Mouse (Mus musculus) brown adipose tissue, adult 24 weeks (tissue): Measurements from ENCODE around the gene Wnt10a. TPM values are rescaled to one million over a fixed set of nuclear protein-coding genes. Genes with fewer than 3 reads are reported as not detected.
"Not testable (repeated sequence)": the region's sequence is repeated elsewhere in the genome, so short reads cannot be mapped to it uniquely, and the experiment has no call there.

Experiments
- H3K27ac ChIP-seq: fragments of 200-500 bp; replicated peaks from 2 replicates; pipeline ENCODE4 v1.5.1; 2012; ENCODE audit warnings: low read depth, mild to moderate bottlenecking, low read length
- H3K4me1 ChIP-seq: fragments of 200-500 bp; 2 replicates; pipeline ENCODE4 v1.6.1; 2012; ENCODE audit warnings: low read length, mixed read lengths; ENCODE audit not compliant: control insufficient read depth, insufficient read depth, insufficient read length
- H3K4me3 ChIP-seq: fragments of 200-500 bp; 2 replicates; pipeline ENCODE4 v1.5.1; 2012; ENCODE audit warnings: low read depth, mild to moderate bottlenecking, low read length, moderate library complexity; ENCODE audit not compliant: insufficient read depth
- polyA plus RNA-seq: library from polyadenylated mRNA; stranded (reverse); fragments of >200 nt; gene quantifications from 2 replicates; pipeline ENCODE4 v1.2.4, GENCODE M21; 2012; ENCODE audit not compliant: missing spikeins, insufficient read depth, insufficient read length

Gene Wnt10a
- polyA plus RNA-seq, 1 experiment = not detected

DNA sequence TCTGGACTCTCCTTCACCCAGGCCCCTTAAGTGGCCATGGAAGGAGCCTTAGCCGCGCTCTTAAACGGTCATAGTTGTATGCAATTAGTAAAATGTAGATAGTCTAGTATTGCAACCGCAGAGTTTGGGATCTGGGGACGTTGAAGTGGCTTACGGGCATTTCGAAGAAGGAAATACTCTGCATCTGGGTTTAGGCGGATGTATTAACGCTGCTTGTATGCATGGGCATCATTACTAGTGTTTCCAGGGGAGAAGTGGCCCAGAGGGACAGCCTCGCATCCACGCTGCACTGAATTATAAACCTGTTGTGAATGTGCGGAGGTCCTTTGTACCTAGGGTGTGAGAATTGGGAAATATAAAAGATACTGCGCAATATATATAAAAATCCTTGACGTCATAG lies 25.9 kb downstream of the Wnt10a start:
- Histone ChIP-seq H3K27ac (peak overlapping the region; percentile 37; the same call in 1 of the 2 replicates), H3K4me1 (peaks cover 2% of the 10 kb centered on the region; the same call in 1 of the 2 replicates), H3K4me3 (peak overlapping the region; percentile 87)

DNA sequence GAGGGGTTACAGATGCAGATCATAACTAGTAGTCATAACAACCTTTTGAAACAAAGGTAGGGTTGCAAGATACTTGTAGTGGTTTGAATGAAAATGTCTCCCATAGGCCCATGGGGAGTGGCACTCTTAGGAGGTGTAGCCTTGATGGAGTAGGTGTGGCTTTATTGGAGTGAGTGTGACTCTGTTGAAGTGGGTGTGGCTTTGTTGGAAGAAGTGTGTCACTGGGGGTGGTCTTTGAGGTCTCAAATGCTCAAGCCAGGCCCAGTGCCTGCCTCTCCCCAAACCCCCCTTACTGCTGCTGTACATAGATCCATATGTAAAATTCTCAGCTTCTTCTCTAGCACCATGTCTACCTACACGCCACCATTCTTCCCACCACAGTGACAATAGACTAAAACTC lies 27.2 kb downstream of the Wnt10a start:
- Histone ChIP-seq H3K4me1 (peaks cover 2% of the 10 kb centered on the region; the same call in 1 of the 2 replicates), H3K4me3 (no peak overlapping the region), H3K27ac (no peak overlapping the region)

DNA sequence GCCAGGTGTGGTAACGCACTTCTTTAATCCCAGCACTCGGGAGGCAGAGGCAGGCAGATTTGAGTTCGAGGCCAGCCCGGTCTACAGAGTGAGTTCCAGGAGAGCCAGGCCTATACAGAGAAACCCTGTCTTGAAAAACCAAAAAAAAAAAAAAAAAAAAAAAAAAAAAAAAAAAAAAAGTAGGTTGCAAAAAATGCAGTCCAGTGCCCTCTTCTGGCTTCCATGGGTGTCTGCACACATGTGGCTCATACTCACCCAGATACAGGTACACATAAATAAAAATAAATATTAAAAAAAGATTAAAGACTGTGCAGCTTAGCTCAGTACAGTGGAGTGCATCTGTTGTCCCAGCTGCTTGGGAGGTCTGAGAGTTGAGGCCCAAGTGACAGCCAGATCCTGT lies 32.3 kb downstream of the Wnt10a start:
- not testable (repeated sequence) for H3K27ac ChIP-seq, H3K4me1 ChIP-seq, H3K4me3 ChIP-seq

DNA sequence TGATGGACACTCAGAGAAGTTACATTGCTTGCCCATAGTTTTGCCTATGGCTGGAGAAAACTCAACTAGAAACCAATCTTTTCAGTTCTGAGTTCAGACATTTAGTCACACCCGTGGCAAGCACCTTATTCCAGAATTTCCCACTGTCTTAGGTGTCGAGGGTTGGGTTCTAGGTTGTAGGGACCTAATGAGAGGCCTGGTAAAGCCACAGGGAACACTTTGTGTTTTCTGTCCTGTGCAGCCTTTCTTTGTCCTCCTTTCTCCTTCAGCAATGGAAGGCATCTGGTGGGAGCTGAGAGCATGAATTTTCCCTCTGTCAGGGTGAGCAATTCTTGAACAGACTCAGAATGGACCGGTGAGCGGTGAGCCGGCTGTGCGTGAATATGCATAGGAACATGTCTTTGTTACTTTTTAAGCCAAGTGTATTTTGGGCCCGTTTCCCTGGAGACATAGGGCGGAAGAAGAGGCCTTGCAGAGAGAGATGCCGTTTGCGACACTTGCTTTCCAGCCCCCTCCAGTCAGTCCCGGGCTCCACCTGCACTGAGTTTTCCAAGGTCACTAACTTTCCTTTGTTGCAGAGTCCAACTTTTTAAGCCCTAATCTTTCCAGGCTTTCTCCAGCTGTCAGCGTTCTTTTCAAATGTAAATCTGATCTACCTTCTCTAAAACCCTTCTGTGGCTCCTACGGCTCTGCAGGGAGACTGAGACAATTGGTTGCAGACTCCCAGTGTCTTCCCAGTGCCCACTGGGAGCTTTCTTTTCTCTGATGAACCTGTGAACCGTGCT lies 33.4 kb downstream of the Wnt10a start:
- no peak overlapping the region for H3K4me3 ChIP-seq
- H3K4me1 ChIP-seq = no peaks in the 10 kb centered on the region
- H3K27ac ChIP-seq = no peak overlapping the region

DNA sequence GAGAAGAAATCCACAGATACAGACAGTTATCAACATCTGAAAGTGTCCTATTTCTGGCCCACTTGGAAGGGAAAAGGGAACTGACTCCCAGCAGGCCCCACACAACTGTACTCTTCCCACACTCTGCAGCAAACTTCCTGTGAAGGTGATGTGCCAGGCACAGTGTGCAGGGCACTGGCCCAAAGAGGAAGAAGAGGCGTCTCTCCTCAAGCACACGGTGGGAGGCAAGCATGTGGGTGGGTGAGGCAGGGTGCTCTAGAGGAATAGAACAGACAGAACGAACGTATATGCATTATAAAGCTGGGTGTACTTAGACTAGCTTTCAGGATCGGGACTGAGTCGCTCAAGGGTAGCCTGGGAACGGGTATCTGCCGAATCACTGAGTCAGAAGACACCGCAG lies 38.7 kb downstream of the Wnt10a start:
- Histone ChIP-seq H3K4me3 (no peak overlapping the region), H3K4me1 (no peaks in the 10 kb centered on the region), H3K27ac (no peak overlapping the region)

DNA sequence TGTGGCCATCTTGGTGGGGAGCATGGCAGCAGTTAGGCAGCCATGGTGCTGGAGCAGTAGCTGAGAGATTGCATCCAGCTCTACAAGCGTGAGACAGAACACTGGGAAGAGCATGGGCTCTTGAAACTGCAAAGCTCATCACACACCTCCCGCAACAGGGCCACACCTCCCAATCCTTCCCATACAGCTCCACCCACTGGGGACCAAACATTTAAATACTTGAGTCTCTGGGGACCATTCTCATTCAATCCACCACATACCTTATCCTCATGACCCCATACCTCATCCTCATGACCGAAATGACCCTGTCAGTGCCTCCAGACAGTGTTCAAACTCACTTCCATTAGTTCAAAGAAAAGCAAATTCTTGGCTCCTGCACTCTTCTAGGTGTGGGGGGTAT lies 41.9 kb downstream of the Wnt10a start:
- no peak overlapping the region for H3K4me3 ChIP-seq
- no peak overlapping the region for H3K27ac ChIP-seq
- no peaks in the 10 kb centered on the region for H3K4me1 ChIP-seq

DNA sequence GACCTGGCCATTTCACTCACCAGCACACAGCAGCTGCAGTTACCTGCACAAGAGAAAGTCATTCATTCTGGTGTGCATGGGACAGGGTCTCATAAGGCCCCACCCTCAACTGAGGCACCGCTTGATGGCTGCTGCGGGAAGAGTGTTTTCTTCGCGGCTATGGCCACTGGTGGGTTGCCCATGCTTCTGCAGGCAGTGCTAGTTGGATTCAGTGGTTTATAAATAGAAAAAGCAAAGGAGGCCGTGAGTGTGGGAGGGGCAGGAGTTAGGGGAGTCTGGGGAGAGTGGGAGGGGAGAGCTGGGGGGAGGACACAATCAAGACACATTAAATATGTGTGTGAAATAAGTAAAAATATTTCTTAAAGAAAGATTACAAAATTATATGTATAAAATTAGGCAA lies 51.8 kb downstream of the Wnt10a start:
- no peak overlapping the region for H3K4me3 ChIP-seq
- no peak overlapping the region for H3K27ac ChIP-seq
- H3K4me1 ChIP-seq = no peaks in the 10 kb centered on the region

DNA sequence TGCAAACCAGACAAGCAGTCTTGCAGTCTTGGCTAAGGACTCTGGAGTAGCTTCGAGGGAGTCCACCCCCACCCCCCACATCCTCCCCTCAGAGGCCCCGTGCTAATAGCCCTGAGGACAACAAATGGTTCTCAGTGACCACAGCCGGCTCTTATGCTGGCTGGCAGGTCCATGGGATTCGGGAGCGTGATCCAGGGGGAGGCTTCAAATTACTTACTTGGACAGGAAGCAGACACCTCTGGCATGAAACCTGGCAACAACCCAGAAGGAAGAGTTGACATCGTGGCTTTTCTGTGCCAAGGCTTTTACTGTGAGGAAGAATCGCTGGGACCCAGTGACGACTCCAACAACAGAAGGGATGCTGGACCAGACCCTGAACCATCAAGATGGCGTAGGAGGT lies 55.0 kb downstream of the Wnt10a start:
- H3K4me1 ChIP-seq = no peaks in the 10 kb centered on the region
- H3K27ac ChIP-seq = no peak overlapping the region
- H3K4me3 ChIP-seq = no peak overlapping the region

DNA sequence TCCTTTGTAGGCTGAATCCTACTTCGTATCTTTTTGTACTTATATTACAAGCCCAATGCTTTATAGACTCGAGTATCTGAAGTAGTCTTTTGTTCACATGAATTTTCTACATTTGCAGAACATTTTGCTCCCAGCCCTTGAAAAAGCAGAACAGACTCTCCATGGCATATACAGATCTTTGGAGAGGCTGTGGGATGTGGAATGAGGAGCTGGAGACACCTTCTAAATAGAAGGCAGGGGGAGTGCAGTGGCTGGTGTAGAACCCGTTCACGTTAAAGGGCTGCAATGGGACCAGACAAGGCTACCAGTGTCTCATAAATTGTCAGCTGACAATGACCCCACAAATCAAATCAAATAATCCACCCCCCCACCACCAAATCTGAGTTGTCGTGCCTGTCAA lies 57.6 kb downstream of the Wnt10a start:
- H3K27ac ChIP-seq = no peak overlapping the region
- H3K4me3 ChIP-seq = no peak overlapping the region
- no peaks in the 10 kb centered on the region for H3K4me1 ChIP-seq

DNA sequence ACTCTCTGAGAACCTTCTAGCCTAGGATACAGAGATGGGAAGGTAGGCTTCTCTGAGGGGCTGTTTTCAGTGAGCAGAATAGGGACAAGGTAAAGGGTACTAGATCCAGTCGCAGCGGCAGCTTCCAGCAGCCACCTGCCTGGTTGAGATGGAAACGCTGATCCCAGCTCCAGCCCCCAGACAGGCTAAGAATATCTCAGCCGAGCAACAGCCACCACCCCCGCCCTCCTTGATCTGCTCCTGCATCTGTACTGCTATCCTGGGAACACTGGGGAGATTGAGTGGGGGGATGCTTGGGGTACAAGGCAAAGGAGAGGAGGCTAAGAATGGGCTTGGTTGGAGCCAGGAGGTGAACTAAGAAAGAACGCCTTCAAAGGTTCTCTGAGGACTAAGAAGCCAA lies 58.9 kb downstream of the Wnt10a start:
- H3K4me3 ChIP-seq = no peak overlapping the region

DNA sequence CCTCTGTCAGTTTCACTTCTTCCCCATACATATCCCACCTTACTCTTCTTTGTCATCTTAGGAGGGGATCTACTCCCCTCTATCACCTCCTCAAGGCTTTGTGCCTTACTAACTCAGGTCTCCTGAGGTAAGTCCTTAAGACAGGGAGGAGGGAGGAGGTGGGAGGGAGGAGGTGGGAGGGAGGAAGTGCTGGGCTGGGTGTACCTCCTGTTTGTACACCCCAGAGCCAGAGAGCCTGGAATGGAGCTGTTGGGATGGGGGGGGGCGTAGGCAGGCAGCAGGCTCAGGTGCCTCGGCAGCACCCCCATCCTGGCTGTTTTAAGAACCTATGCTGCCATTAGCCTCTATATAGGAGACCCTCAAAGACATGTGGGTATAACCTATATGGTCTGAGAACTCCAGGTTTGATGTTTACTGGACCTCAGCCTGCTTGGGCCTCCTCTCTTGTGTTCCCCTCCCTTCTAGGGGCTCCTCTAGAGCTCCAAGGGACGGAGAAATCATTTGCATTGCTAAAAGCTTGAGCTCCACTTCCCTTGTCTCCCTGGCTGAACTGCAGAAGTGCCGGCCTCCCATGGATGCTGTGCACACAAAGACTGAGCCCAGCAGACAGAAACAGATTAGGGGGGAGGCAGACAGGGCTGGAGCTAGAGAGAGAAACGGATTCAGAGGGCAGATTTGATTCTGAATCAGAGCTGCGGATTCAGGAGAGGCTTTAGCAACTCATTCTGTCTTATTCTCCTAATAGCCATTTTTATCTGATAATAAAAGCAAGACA lies 59.9 kb downstream of the Wnt10a start:
- no peak overlapping the region for H3K4me3 ChIP-seq
- H3K4me1 ChIP-seq = no peaks in the 10 kb centered on the region
- H3K27ac ChIP-seq = no peak overlapping the region

More for the DNA sequence above, 58.9 kb downstream of the Wnt10a start:
- no peak overlapping the region for H3K27ac ChIP-seq
- H3K4me1 ChIP-seq = no peaks in the 10 kb centered on the region

Other genes with a start within 250 kb of the Wnt10a start
- gene Plcd4, start 248.6 kb upstream of the Wnt10a start, polyA plus RNA-seq = 1.1 TPM in 1 of 2 replicates, not detected in the other
- gene Usp37, start 247.2 kb upstream of the Wnt10a start, polyA plus RNA-seq = 3.4 and 3.6 TPM in 2 replicates
- 5.1 and 6.1 TPM in 2 replicates for gene Zfp142, start 203.3 kb upstream of the Wnt10a start, polyA plus RNA-seq
- gene Bcs1l, start 203.2 kb upstream of the Wnt10a start, polyA plus RNA-seq = 31.4 and 36.9 TPM in 2 replicates
- gene Rnf25, start 190.1 kb upstream of the Wnt10a start, polyA plus RNA-seq = 15.5 and 21.6 TPM in 2 replicates
- gene Stk36, start 190.1 kb upstream of the Wnt10a start, polyA plus RNA-seq = 0.58 and 1.5 TPM in 2 replicates
- 6.2 and 9.6 TPM in 2 replicates for gene Ttll4, start 129.8 kb upstream of the Wnt10a start, polyA plus RNA-seq
- 40.2 and 90.5 TPM in 2 replicates for gene Cyp27a1, start 77.9 kb upstream of the Wnt10a start, polyA plus RNA-seq
- gene Prkag3, start 42.3 kb upstream of the Wnt10a start, polyA plus RNA-seq = 0.59 and 1.3 TPM in 2 replicates
- not detected in 2 replicates for gene Wnt6, start 19.6 kb upstream of the Wnt10a start, polyA plus RNA-seq
- not detected in 2 replicates for gene Cdk5r2, start 63.4 kb downstream of the Wnt10a start, polyA plus RNA-seq
- gene Fev, start 93.9 kb downstream of the Wnt10a start, polyA plus RNA-seq = not detected in 2 replicates
- not detected in 2 replicates for gene Cryba2, start 101.6 kb downstream of the Wnt10a start, polyA plus RNA-seq
- gene Cfap65, start 144.1 kb downstream of the Wnt10a start, polyA plus RNA-seq = not detected in 2 replicates
- not detected in 2 replicates for gene Ihh, start 160.2 kb downstream of the Wnt10a start, polyA plus RNA-seq